Mouse (Mus musculus): Measurements from ENCODE around the gene Kcnc2. TPM values are rescaled to one million over a fixed set of nuclear protein-coding genes. Genes with fewer than 3 reads are reported as not detected.

The Kcnc2 gene
- polyA plus RNA-seq, 1 experiment, result 0.33 TPM

DNA sequence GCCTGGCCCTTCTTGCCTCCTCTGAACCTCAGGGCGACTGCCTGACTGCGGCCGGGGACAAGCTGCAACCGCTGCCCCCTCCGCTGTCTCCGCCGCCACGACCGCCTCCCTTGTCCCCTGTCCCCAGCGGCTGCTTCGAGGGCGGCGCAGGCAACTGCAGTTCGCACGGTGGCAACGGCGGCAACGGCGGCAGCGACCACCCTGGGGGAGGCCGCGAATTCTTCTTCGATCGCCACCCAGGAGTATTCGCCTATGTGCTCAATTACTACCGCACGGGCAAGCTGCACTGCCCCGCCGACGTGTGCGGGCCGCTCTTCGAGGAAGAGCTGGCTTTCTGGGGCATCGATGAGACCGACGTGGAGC lies 863 bp downstream of the Kcnc2 start:
- TF ChIP-seq POLR2A (IDR thresholded peaks at IDR 0.05; ENCODE audit: low read depth, low read length) (no peak), CTCF (IDR thresholded peaks at IDR 0.05; ENCODE audit: borderline replicate concordance, insufficient read depth, low read length) (no peak)
- Histone ChIP-seq H3K4me1 (ENCODE audit: control insufficient read depth, insufficient read depth, low read length) (no peaks in the 10 kb centered on the region), H3K27ac (ENCODE audit: insufficient read depth, low read length) (no peak overlapping the region), H3K4me3 (ENCODE audit: insufficient read depth, low read length) (no peak overlapping the region)

DNA sequence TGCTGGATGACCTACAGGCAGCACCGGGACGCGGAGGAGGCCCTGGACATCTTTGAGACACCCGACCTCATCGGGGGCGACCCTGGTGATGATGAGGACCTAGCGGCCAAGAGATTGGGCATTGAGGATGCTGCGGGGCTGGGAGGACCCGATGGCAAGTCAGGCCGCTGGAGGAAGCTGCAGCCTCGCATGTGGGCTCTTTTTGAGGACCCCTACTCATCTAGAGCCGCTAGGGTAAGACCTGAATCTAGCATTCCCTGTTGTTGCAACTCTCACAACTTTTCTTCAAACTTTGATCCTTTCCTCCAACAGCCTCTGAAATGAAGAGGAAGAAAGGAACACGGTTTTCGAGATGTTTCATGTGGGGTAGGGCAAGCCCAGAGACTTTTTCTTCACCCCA lies 1.2 kb downstream of the Kcnc2 start:
- Histone ChIP-seq H3K27ac (ENCODE audit: insufficient read depth, low read length) (no peak overlapping the region), H3K4me3 (ENCODE audit: insufficient read depth, low read length) (no peak overlapping the region), H3K4me1 (ENCODE audit: control insufficient read depth, insufficient read depth, low read length) (no peaks in the 10 kb centered on the region)
- TF ChIP-seq CTCF (IDR thresholded peaks at IDR 0.05; ENCODE audit: borderline replicate concordance, insufficient read depth, low read length) (no peak), POLR2A (IDR thresholded peaks at IDR 0.05; ENCODE audit: low read depth, low read length) (no peak)

DNA sequence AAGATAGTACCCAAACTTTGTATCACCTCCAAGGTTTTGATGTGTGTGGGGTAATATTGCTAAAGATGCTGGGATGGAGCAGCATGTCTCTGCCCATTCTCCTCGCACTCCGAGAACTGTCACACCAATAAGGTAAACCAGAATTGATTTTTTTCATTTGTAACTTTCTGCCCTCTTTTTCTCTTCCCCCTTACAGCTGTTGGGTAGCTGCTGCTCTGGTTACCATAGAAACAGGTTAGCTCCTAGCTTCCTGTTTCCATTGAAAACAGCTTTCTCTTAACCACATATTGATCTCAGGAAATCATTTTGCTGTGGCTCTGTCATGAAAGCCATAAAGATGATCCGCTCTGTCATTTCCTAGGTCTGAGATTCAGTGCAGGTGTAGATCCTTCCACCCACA lies 7.1 kb downstream of the Kcnc2 start:
- H3K4me3 ChIP-seq (ENCODE audit: insufficient read depth, low read length), result no peak overlapping the region
- H3K27ac ChIP-seq (ENCODE audit: insufficient read depth, low read length), result no peak overlapping the region
- no peaks in the 10 kb centered on the region for H3K4me1 ChIP-seq (ENCODE audit: control insufficient read depth, insufficient read depth, low read length)
- TF ChIP-seq POLR2A (IDR thresholded peaks at IDR 0.05; ENCODE audit: low read depth, low read length) (no peak), CTCF (IDR thresholded peaks at IDR 0.05; ENCODE audit: borderline replicate concordance, insufficient read depth, low read length) (no peak)

DNA sequence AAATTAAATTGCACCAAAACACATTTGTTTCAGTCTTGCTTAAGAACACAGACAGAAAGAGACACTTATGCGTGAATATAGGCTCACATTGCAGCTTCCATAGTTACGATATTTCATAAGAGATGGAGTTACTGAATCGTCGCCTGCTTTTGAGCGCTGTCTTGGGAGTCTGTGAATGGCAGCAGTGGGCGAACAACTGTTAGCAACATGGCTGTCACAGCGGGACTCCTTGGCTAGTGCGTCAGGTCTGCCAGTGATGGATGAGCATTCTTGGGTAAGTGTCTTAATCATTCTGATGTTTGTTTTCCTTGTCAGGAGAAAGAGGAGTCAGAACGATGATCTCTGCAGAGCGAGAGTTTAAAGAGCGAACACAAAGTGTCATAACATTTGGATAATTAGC lies 44.2 kb downstream of the Kcnc2 start:
- TF ChIP-seq POLR2A (IDR thresholded peaks at IDR 0.05; ENCODE audit: low read depth, low read length), result no peak
- TF ChIP-seq CTCF (IDR thresholded peaks at IDR 0.05; ENCODE audit: borderline replicate concordance, insufficient read depth, low read length), result no peak
- no peak overlapping the region for H3K27ac ChIP-seq (ENCODE audit: insufficient read depth, low read length)

DNA sequence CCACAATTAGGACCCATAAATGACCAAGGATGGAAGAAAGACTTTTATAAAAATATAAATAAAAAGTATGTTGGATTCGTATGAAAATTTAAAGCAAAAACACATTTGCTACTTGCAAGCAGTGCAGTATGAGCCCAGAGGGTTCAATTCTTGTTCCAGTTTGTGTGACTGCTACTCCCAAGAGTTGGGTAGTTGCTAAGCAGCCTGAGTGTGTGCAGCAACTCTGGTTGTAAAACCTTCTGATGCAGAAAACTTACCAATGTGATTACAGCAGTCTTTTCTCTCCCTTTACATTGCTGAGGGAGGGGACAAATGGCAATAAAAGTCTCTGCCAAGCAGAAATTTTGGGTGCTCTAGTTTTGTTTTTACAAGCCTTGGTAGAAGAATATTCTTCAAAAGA lies 46.9 kb downstream of the Kcnc2 start:
- Histone ChIP-seq H3K27ac (ENCODE audit: insufficient read depth, low read length) (no peak overlapping the region), H3K4me1 (ENCODE audit: control insufficient read depth, insufficient read depth, low read length) (no peaks in the 10 kb centered on the region), H3K4me3 (ENCODE audit: insufficient read depth, low read length) (no peak overlapping the region)
- no peak for TF ChIP-seq CTCF (IDR thresholded peaks at IDR 0.05; ENCODE audit: borderline replicate concordance, insufficient read depth, low read length)

More for the DNA sequence above, 44.2 kb downstream of the Kcnc2 start:
- Histone ChIP-seq H3K4me1 (ENCODE audit: control insufficient read depth, insufficient read depth, low read length) (no peaks in the 10 kb centered on the region), H3K4me3 (ENCODE audit: insufficient read depth, low read length) (no peak overlapping the region)

DNA sequence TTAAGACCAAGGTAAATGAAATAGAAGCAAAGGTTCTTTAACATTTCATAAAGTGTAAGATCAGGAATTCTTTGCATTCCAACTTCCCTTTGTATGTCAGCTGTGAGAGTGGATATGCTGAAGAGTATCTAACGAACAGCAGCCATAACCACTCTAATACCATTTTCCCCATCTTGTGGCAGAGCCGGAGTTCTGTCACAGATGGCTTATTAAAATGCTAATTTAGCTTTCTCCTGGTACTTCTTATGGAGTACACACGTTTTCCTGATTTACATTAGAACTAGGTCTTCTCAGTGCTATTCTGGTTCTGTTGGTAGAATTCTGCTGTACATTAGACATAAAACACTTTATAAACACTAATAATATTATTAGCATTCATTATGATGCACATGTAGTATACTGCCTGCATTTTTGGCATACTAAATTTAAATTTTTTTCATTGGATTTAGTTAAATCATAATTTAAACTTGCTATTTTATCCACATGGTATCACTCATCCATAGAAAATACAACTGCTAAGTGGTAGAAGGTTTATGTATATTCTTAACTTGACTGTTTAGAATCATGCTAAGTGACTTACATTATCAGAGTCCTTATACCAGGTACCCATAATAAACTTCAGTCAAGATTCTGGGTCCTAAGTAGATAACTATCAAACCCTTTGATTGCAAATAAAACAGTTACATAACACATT lies 86.9 kb downstream of the Kcnc2 start:
- Histone ChIP-seq H3K27ac (ENCODE audit: insufficient read depth, low read length) (no peak overlapping the region), H3K4me3 (ENCODE audit: insufficient read depth, low read length) (no peak overlapping the region), H3K4me1 (ENCODE audit: control insufficient read depth, insufficient read depth, low read length) (no peaks in the 10 kb centered on the region)
- TF ChIP-seq POLR2A (IDR thresholded peaks at IDR 0.05; ENCODE audit: low read depth, low read length) (no peak), CTCF (IDR thresholded peaks at IDR 0.05; ENCODE audit: borderline replicate concordance, insufficient read depth, low read length) (no peak)

DNA sequence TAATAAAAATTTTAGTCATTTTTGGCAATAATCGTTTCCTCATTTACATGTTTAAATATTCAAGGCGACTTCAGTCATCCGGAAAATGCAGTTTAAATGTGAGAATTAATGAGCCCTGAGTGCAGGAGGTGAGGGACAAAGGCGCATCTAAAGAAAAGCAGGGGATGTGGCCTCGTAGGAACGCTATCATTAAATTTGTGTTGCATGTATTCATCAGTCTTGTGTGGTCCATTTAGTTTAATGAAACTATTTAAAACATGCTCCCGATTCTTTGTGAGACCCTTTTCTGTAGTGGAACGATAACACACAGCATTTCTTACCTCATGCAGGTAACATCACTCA lies 87.4 kb downstream of the Kcnc2 start:
- no peak for TF ChIP-seq POLR2A (IDR thresholded peaks at IDR 0.05; ENCODE audit: low read depth, low read length)
- no peak for TF ChIP-seq CTCF (IDR thresholded peaks at IDR 0.05; ENCODE audit: borderline replicate concordance, insufficient read depth, low read length)

DNA sequence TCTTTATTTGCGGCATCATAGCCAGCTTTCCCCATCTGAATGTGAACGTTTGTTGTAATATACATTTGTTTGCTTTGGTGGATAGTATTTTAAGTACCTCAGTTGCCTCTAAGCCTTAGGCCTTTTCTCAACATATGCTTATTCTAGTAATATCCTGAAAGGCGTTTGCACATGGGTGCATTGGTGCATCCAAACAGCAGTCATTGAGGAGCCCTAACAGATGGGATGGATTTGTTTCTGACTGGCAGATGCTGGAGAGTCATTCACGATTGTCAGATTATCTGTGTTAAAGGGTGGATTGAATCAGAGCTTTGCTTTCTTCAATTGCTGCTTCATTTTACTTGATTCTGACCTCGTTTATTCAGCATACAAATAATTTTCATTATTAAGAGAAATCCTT lies 89.8 kb downstream of the Kcnc2 start:
- Histone ChIP-seq H3K4me3 (ENCODE audit: insufficient read depth, low read length) (no peak overlapping the region), H3K27ac (ENCODE audit: insufficient read depth, low read length) (no peak overlapping the region), H3K4me1 (ENCODE audit: control insufficient read depth, insufficient read depth, low read length) (no peaks in the 10 kb centered on the region)
- TF ChIP-seq POLR2A (IDR thresholded peaks at IDR 0.05; ENCODE audit: low read depth, low read length), result no peak
- TF ChIP-seq CTCF (IDR thresholded peaks at IDR 0.05; ENCODE audit: borderline replicate concordance, insufficient read depth, low read length), result no peak

More for the DNA sequence above, 87.4 kb downstream of the Kcnc2 start:
- H3K4me1 ChIP-seq (ENCODE audit: control insufficient read depth, insufficient read depth, low read length), result no peaks in the 10 kb centered on the region
- no peak overlapping the region for H3K4me3 ChIP-seq (ENCODE audit: insufficient read depth, low read length)
- H3K27ac ChIP-seq (ENCODE audit: insufficient read depth, low read length), result no peak overlapping the region

DNA sequence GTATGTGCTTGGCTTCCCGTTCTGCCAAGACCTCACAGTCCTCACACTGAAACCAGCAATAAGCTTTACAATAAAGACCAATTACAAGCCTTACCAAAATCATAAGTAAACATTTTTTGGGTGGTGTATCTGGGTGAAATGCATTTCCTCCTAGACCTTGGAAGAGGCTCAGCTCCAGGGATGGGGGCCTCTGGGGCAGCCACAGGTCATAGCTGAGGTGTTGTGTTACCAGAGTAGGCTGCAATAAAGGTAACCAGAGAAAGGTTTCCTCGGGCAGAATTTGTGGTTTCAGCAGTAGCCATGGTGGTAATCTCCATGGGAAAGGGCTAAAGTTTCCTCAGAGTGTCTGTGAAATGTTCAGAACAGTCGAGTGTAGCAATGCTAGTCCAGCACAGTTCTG lies 97.4 kb downstream of the Kcnc2 start:
- no peak overlapping the region for H3K27ac ChIP-seq (ENCODE audit: insufficient read depth, low read length)
- no peaks in the 10 kb centered on the region for H3K4me1 ChIP-seq (ENCODE audit: control insufficient read depth, insufficient read depth, low read length)
- TF ChIP-seq CTCF (IDR thresholded peaks at IDR 0.05; ENCODE audit: borderline replicate concordance, insufficient read depth, low read length), result no peak
- TF ChIP-seq POLR2A (IDR thresholded peaks at IDR 0.05; ENCODE audit: low read depth, low read length), result no peak
- H3K4me3 ChIP-seq (ENCODE audit: insufficient read depth, low read length), result no peak overlapping the region

DNA sequence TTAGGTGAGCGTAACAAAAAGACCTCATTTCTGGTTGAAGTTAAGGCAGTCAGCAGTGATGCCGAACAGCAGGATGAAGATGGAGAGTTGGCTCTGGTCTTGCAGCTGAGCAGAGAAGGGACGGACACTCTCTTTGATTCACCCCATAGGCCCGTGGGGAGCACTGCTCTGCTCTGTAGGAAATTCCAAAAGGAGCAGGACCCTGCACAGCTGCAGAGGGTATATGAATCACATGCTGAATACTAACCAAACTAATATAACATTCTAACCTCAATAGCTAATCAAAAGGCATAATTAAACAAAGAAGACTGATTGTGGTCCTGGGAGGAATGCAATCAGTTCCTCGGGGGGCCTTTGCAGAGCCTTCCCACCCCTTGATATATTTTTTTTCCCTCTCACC lies 106.2 kb downstream of the Kcnc2 start:
- Histone ChIP-seq H3K27ac (ENCODE audit: insufficient read depth, low read length) (no peak overlapping the region), H3K4me1 (ENCODE audit: control insufficient read depth, insufficient read depth, low read length) (no peaks in the 10 kb centered on the region), H3K4me3 (ENCODE audit: insufficient read depth, low read length) (no peak overlapping the region)
- TF ChIP-seq CTCF (IDR thresholded peaks at IDR 0.05; ENCODE audit: borderline replicate concordance, insufficient read depth, low read length) (no peak), POLR2A (IDR thresholded peaks at IDR 0.05; ENCODE audit: low read depth, low read length) (no peak)

DNA sequence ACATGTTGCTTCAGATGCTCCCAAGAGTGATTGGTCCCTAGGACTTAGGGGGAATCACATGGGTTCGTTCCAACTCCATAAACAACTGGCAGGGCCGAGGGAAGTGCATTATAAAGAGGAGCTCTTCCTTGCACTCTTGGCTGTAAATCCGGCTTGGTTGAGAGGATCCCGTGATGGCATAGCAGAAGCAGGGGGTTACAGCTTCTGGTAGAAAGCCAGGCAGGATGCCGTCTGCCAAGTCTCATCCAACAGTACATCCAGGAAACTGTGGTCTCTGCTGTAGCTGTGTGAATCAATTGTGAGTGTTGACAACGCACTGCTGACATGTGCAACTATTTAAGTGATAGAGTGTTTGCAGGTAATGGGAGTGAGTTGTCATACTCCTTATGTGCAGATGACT lies 107.5 kb downstream of the Kcnc2 start:
- TF ChIP-seq CTCF (IDR thresholded peaks at IDR 0.05; ENCODE audit: borderline replicate concordance, insufficient read depth, low read length) (no peak), POLR2A (IDR thresholded peaks at IDR 0.05; ENCODE audit: low read depth, low read length) (no peak)
- no peaks in the 10 kb centered on the region for H3K4me1 ChIP-seq (ENCODE audit: control insufficient read depth, insufficient read depth, low read length)
- H3K4me3 ChIP-seq (ENCODE audit: insufficient read depth, low read length), result no peak overlapping the region
- no peak overlapping the region for H3K27ac ChIP-seq (ENCODE audit: insufficient read depth, low read length)
